Mouse (Mus musculus): ENCODE data around the gene Chst15. TPM values are rescaled to one million over a fixed set of nuclear protein-coding genes. Genes with fewer than 3 reads are reported as not detected.

Gene Chst15
- polyA plus RNA-seq, 1 experiment from 2014 or later = 16.3 TPM

GRCm38 (mm10) chr7:132204073-132204612 is 112.9 kb downstream of the Chst15 start:
- no peaks in the 10 kb centered on the region for H3K9me3 ChIP-seq (ENCODE audit: control insufficient read depth, low read length)
- DNase-seq (ENCODE audit: low spot score) = no peak
- no peaks in the 10 kb centered on the region for H3K4me1 ChIP-seq (replicated peaks; ENCODE audit: control insufficient read depth, insufficient read depth, low read length)
- no peaks in the 10 kb centered on the region for H3K36me3 ChIP-seq (replicated peaks; ENCODE audit: control insufficient read depth, insufficient read depth)
- H3K9ac ChIP-seq = no peak overlapping the region
- H3K27me3 ChIP-seq (ENCODE audit: control insufficient read depth, insufficient read depth, low read length) = no peaks in the 10 kb centered on the region
- WGBS = 78% methylated on average over 1 of the region's 1 CpGs
- H3K4me2 ChIP-seq (replicated peaks) = no peak overlapping the region
- ATAC-seq (ENCODE audit: low FRiP score) = no peak
- no peak overlapping the region for H3K27ac ChIP-seq
- H3K4me3 ChIP-seq (replicated peaks; ENCODE audit: low read length) = no peak overlapping the region

- H3K4me2 ChIP-seq (replicated peaks) = no peak overlapping the region
- H3K9ac ChIP-seq = no peak overlapping the region
- no peaks in the 10 kb centered on the region for H3K27me3 ChIP-seq (ENCODE audit: control insufficient read depth, insufficient read depth, low read length)
- no peak for DNase-seq (ENCODE audit: low spot score)
- no peaks in the 10 kb centered on the region; the same call in 1 of the 2 replicates for H3K4me1 ChIP-seq (replicated peaks; ENCODE audit: control insufficient read depth, insufficient read depth, low read length)
- H3K27ac ChIP-seq = no peak overlapping the region
- no peak overlapping the region for H3K4me3 ChIP-seq (replicated peaks; ENCODE audit: low read length)
- no peaks in the 10 kb centered on the region for H3K9me3 ChIP-seq (ENCODE audit: control insufficient read depth, low read length)
- no peaks in the 10 kb centered on the region for H3K36me3 ChIP-seq (replicated peaks; ENCODE audit: control insufficient read depth, insufficient read depth)
- WGBS = 44% methylated on average over 6 of the region's 6 CpGs
- ATAC-seq (ENCODE audit: low FRiP score) = no peak
These were observed 117.3 kb downstream of the Chst15 start for GRCm38 (mm10) chr7:132199686-132200085.

DNA sequence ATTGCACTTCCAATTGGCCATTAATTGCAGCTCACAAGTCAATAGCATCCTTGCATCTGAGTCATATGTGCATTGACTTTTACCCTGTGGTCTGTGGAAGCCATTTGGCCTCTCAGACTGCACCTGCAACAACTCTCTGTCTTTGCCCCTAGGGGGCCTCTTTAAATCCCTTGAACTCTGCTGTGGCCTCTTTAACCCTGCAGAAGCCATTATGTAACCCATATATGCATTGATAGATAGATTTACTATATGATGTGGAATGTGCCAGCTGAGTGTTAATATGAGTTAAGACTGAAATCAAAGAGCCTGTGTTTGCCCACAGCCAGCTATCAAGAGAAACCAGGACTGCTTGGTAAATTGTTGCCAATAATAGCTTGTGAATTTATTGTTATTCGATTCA is 118.2 kb downstream of the Chst15 start:
- Histone ChIP-seq H3K27me3 (ENCODE audit: control insufficient read depth, insufficient read depth, low read length) (no peaks in the 10 kb centered on the region), H3K4me2 (replicated peaks) (no peak overlapping the region), H3K4me3 (replicated peaks; ENCODE audit: low read length) (no peak overlapping the region), H3K9me3 (ENCODE audit: control insufficient read depth, low read length) (no peaks in the 10 kb centered on the region), H3K4me1 (replicated peaks; ENCODE audit: control insufficient read depth, insufficient read depth, low read length) (no peaks in the 10 kb centered on the region; the same call in 1 of the 2 replicates), H3K36me3 (replicated peaks; ENCODE audit: control insufficient read depth, insufficient read depth) (no peaks in the 10 kb centered on the region), H3K9ac (no peak overlapping the region), H3K27ac (no peak overlapping the region)
- ATAC-seq (ENCODE audit: low FRiP score) (no peak), DNase-seq (ENCODE audit: low spot score) (no peak)
- 91% methylated on average over 1 of the region's 1 CpGs for WGBS

GRCm38 (mm10) chr7:132197817-132198475 is 119.1 kb downstream of the Chst15 start:
- no peak for ATAC-seq (ENCODE audit: low FRiP score)
- WGBS = 57% methylated on average over 7 of the region's 7 CpGs
- DNase-seq (ENCODE audit: low spot score) = no peak

DNA sequence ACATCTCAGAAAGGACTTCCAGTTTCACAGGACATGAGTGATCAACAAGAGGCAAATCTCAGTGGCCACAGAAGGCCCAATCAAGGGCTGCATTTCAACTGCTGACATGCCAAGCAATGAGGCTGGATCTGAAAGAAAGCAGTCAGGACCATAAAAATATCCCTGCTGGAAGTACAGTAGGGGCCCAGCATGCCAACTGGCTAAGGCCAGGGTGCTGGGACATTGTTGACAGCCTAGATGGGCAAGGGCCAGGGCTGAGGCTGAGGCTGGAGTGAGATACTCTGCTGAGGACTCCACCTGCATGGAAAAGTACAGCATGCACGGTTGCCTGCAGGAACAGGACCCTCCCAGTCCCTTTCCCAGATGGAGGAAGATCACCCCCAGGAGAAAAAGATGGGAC is 120.4 kb downstream of the Chst15 start:
- no peak overlapping the region for H3K27ac ChIP-seq
- no peak overlapping the region for H3K4me2 ChIP-seq (replicated peaks)
- no peak overlapping the region for H3K9ac ChIP-seq
- no peaks in the 10 kb centered on the region for H3K36me3 ChIP-seq (replicated peaks; ENCODE audit: control insufficient read depth, insufficient read depth)
- 95% methylated on average over 1 of the region's 1 CpGs for WGBS
- no peaks in the 10 kb centered on the region for H3K9me3 ChIP-seq (ENCODE audit: control insufficient read depth, low read length)
- DNase-seq (ENCODE audit: low spot score) = no peak
- H3K4me1 ChIP-seq (replicated peaks; ENCODE audit: control insufficient read depth, insufficient read depth, low read length) = no peaks in the 10 kb centered on the region; the same call in 1 of the 2 replicates
- no peak overlapping the region for H3K4me3 ChIP-seq (replicated peaks; ENCODE audit: low read length)
- no peaks in the 10 kb centered on the region for H3K27me3 ChIP-seq (ENCODE audit: control insufficient read depth, insufficient read depth, low read length)
- ATAC-seq (ENCODE audit: low FRiP score) = no peak

More at GRCm38 (mm10) chr7:132197817-132198475, 119.1 kb downstream of the Chst15 start:
- Histone ChIP-seq H3K27me3 (ENCODE audit: control insufficient read depth, insufficient read depth, low read length) (no peaks in the 10 kb centered on the region), H3K9me3 (ENCODE audit: control insufficient read depth, low read length) (no peaks in the 10 kb centered on the region), H3K4me2 (replicated peaks) (no peak overlapping the region), H3K4me3 (replicated peaks; ENCODE audit: low read length) (no peak overlapping the region), H3K9ac (no peak overlapping the region), H3K36me3 (replicated peaks; ENCODE audit: control insufficient read depth, insufficient read depth) (no peaks in the 10 kb centered on the region), H3K4me1 (replicated peaks; ENCODE audit: control insufficient read depth, insufficient read depth, low read length) (no peaks in the 10 kb centered on the region; the same call in 1 of the 2 replicates), H3K27ac (no peak overlapping the region)

GRCm38 (mm10) chr7:132193606-132194005 is 123.4 kb downstream of the Chst15 start:
- Histone ChIP-seq H3K4me2 (replicated peaks) (no peak overlapping the region), H3K4me3 (replicated peaks; ENCODE audit: low read length) (no peak overlapping the region), H3K9ac (no peak overlapping the region), H3K4me1 (replicated peaks; ENCODE audit: control insufficient read depth, insufficient read depth, low read length) (no peaks in the 10 kb centered on the region; the same call in 1 of the 2 replicates), H3K27ac (no peak overlapping the region), H3K36me3 (replicated peaks; ENCODE audit: control insufficient read depth, insufficient read depth) (no peaks in the 10 kb centered on the region), H3K9me3 (ENCODE audit: control insufficient read depth, low read length) (no peaks in the 10 kb centered on the region), H3K27me3 (ENCODE audit: control insufficient read depth, insufficient read depth, low read length) (no peaks in the 10 kb centered on the region)
- ATAC-seq (ENCODE audit: low FRiP score) = no peak
- WGBS = 88% methylated on average over 2 of the region's 2 CpGs
- no peak for DNase-seq (ENCODE audit: low spot score)

DNA sequence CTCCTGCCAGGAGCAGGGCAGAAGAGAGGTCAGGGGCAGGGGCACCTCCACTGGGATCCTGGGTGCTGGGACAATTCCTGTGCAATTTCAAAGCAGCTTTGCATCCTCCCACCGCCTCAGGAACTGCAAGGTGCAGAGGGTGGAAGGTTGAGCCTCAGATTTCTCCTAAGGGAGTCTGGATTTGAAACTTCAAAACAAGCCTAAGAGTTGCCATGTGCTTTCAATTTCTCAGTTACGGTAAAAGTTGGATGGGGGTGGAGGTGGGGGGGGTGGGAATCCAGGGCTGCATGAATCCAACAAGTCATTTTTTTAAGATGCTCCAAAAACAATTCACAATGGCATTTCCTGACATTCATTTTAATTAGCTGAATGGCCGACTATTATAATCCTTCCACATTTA is 129.6 kb downstream of the Chst15 start:
- H3K4me3 ChIP-seq (replicated peaks; ENCODE audit: low read length) = no peak overlapping the region
- DNase-seq (ENCODE audit: low spot score) = no peak
- H3K4me2 ChIP-seq (replicated peaks) = no peak overlapping the region
- H3K9me3 ChIP-seq (ENCODE audit: control insufficient read depth, low read length) = no peaks in the 10 kb centered on the region
- H3K9ac ChIP-seq = no peak overlapping the region
- no peaks in the 10 kb centered on the region for H3K27me3 ChIP-seq (ENCODE audit: control insufficient read depth, insufficient read depth, low read length)
- WGBS = 78% methylated on average over 3 of the region's 3 CpGs
- H3K27ac ChIP-seq = no peak overlapping the region
- no peaks in the 10 kb centered on the region for H3K36me3 ChIP-seq (replicated peaks; ENCODE audit: control insufficient read depth, insufficient read depth)
- ATAC-seq (ENCODE audit: low FRiP score) = no peak
- H3K4me1 ChIP-seq (replicated peaks; ENCODE audit: control insufficient read depth, insufficient read depth, low read length) = peaks cover 11% of the 10 kb centered on the region

Other genes starting within 250 kb of the Chst15 start
- gene Cpxm2, start 162.5 kb downstream of the Chst15 start, polyA plus RNA-seq (2014; fragmentation: Nextera tagmentation; extraction: Ambion mirVana) = 1.6 and 2.1 TPM in 2 replicates

Data from hindbrain, embryonic 14.5 days (tissue).